Mouse (Mus musculus): Measurements from ENCODE around the gene Gm49361. TPM values are rescaled to one million over a fixed set of nuclear protein-coding genes. Genes with fewer than 3 reads are reported as not detected.
A peak's percentile ranks its signal among the peaks of the same experiment; 100 is the strongest.

Gene Gm49361
- not detected in 2 replicates for total RNA-seq (2012; rRNA removed)
- not detected in 2 replicates for total RNA-seq (2014; rRNA removed)
- not detected in 2 replicates for polyA plus RNA-seq (2012; ENCODE audit: insufficient read length, low read depth)

- H3K27me3 ChIP-seq (replicated peaks): peaks cover 46% of the 10 kb centered on the region
- peak within 1 kb of the TSS; percentile 73 for H3K9ac ChIP-seq (ENCODE audit: insufficient read depth, low read depth)
- H3K9me3 ChIP-seq (replicated peaks; ENCODE audit: low read length): no peaks in the 10 kb centered on the region
- in situ Hi-C loops (cut with MboI; ENCODE audit: low pct_ligation_motif_present, low pct_unique_long_range_greater_than_20kb, low sequenced_read_pairs) (no loop called here), dilution Hi-C loops (cut with MboI; ENCODE audit: extremely low pct_ligation_motif_present, extremely low pct_unique_long_range_greater_than_20kb, low sequenced_read_pairs) (no loop called here)
- peaks cover 0 to 21% of the 10 kb centered on the region in 2 experiments; a peak in 2 of 4 replicates for H3K4me1 ChIP-seq (ENCODE audit: control insufficient read depth in 1 of 2, insufficient read depth in 2 of 2)
- no peaks in the 10 kb centered on the region for H3K36me3 ChIP-seq (replicated peaks in 1 of 2; ENCODE audit: control insufficient read depth in 1 of 2, insufficient read depth in 1 of 2, low read length in 1 of 2)
- H3K27ac ChIP-seq (ENCODE audit: insufficient read depth, low read depth): no peak within 1 kb of the TSS
- H3K4me3 ChIP-seq (replicated peaks in 1 of 3; ENCODE audit: low read depth in 2 of 3, low read length in 2 of 3, poor library complexity in 1 of 3): peak within 1 kb of the TSS; percentile 43 to 85 (median 66)
- DNase-seq (ENCODE audit: extremely low read depth): no peak
- no peaks in the 10 kb centered on the region for H3K79me2 ChIP-seq (replicated peaks; ENCODE audit: control insufficient read depth, extremely low read depth, insufficient read depth, poor library complexity, severe bottlenecking)
- TF ChIP-seq POLR2AphosphoS2 (IDR thresholded peaks at IDR 0.05; ENCODE audit: low read depth, low read length) (no peak), USF2 (conservative IDR thresholded peaks at IDR 0.05; ENCODE audit: low read depth, low read length) (peak; percentile 74), ETS1 (conservative IDR thresholded peaks at IDR 0.05; ENCODE audit: low read depth, low read length) (no peak), CTCF (conservative IDR thresholded peaks at IDR 0.05 in 1 of 2, IDR thresholded peaks at IDR 0.05 in 1 of 2; ENCODE audit: low read depth in 2 of 2, low read length in 2 of 2) (no peak), TBP (conservative IDR thresholded peaks at IDR 0.05; ENCODE audit: low read depth, low read length) (no peak), ELF1 (IDR thresholded peaks at IDR 0.05; ENCODE audit: low read depth, low read length) (no peak), NRF1 (IDR thresholded peaks at IDR 0.05; ENCODE audit: low read depth, low read length) (0 out of 2 replicates have a peak, but pooled peaks have one; percentile 41), ZKSCAN1 (IDR thresholded peaks at IDR 0.05; ENCODE audit: borderline replicate concordance, low read depth, low read length) (no peak), MAFK (IDR thresholded peaks at IDR 0.05; ENCODE audit: insufficient replicate concordance, low read length) (no peak), HCFC1 (IDR thresholded peaks at IDR 0.05; ENCODE audit: low read depth, low read length) (peak; percentile 17; the same call in 1 of the 2 replicates), TCF12 (IDR thresholded peaks at IDR 0.05; ENCODE audit: low read depth, low read length) (no peak), SMC3 (IDR thresholded peaks at IDR 0.05; ENCODE audit: low read depth, low read length) (no peak), MEF2A (IDR thresholded peaks at IDR 0.05; ENCODE audit: borderline replicate concordance, low read depth, low read length) (no peak), EP300 (IDR thresholded peaks at IDR 0.05; ENCODE audit: low read length) (no peak), ZMIZ1 (IDR thresholded peaks at IDR 0.05; ENCODE audit: low read depth, low read length) (no peak), USF1 (IDR thresholded peaks at IDR 0.05; ENCODE audit: low read depth, low read length) (peak; percentile 90), MAX (IDR thresholded peaks at IDR 0.05; ENCODE audit: low read length) (peak; percentile 49; the same call in 1 of the 2 replicates), SIN3A (IDR thresholded peaks at IDR 0.05; ENCODE audit: low read length) (peak; percentile 42), E2F4 (IDR thresholded peaks at IDR 0.05; ENCODE audit: insufficient replicate concordance, low read depth, low read length) (no peak), NELFE (IDR thresholded peaks at IDR 0.05; ENCODE audit: low read depth, low read length) (no peak), IRF4 (IDR thresholded peaks at IDR 0.05; ENCODE audit: low read depth, low read length) (peak; percentile 34; the same call in 1 of the 2 replicates), JUN (IDR thresholded peaks at IDR 0.05; ENCODE audit: insufficient read depth, low read depth, low read length) (no peak), MYC (IDR thresholded peaks at IDR 0.05; ENCODE audit: low read depth, low read length) (0 out of 2 replicates have a peak, but pooled peaks have one; percentile 30), ZNF384 (IDR thresholded peaks at IDR 0.05; ENCODE audit: low read depth, low read length) (no peak), JUND (conservative IDR thresholded peaks at IDR 0.05; ENCODE audit: low read depth, low read length) (no peak), POLR2A (IDR thresholded peaks at IDR 0.05; ENCODE audit: low read depth, low read length) (peak; percentile 50; the same call in 1 of the 2 replicates), BHLHE40 (IDR thresholded peaks at IDR 0.05; ENCODE audit: low read depth, low read length) (peak; percentile 80), MAZ (IDR thresholded peaks at IDR 0.05; ENCODE audit: low read depth, low read length) (no peak; the same call in 1 of the 2 replicates), MXI1 (IDR thresholded peaks at IDR 0.05; ENCODE audit: low read depth, low read length) (peak; percentile 8; the same call in 1 of the 2 replicates), RAD21 (IDR thresholded peaks at IDR 0.05; ENCODE audit: low read depth, low read length) (no peak), RCOR1 (conservative IDR thresholded peaks at IDR 0.05; ENCODE audit: low read depth, low read length) (0 out of 2 replicates have a peak, but pooled peaks have one; percentile 53)
- H3K4me2 ChIP-seq (ENCODE audit: insufficient read depth, low read depth, poor library complexity, severe bottlenecking): peak within 1 kb of the TSS; percentile 60
These were observed at the start of gene Gm49361 for GRCm38 (mm10) chr14:57746001-57746771. Gm49361 (minus strand) TSS chr14:57746103.
